Mouse (Mus musculus) left cerebral cortex, postnatal 4 days (tissue): Measurements from ENCODE around the gene Sel1l. TPM values are rescaled to one million over a fixed set of nuclear protein-coding genes. Genes with fewer than 3 reads are reported as not detected.

Experiments
- microRNA-seq: library from miRNA; unstranded; fragments of <30 nt; microRNA quantifications from one replicate; pipeline ENCODE4 v1.2.0, GENCODE M21; 2022
- total RNA-seq, 2 experiments: library from RNA; stranded (reverse); gene quantifications; 2 replicates each; pipeline ENCODE4 v1.2.3; 2021

Sel1l gene
- total RNA-seq, 2 experiments from 2014 or later, result 119 to 122 TPM

Small RNAs within 50 kb of the gene (microRNA-seq; reads per million reads assigned to microRNA genes)
- gene Gm22015, result not detected

Other genes starting within 250 kb of the Sel1l start
- gene Ston2, start 60.8 kb downstream of the Sel1l start, total RNA-seq, result 10 to 100 TPM; 14.2 to 16.6 TPM